Mouse (Mus musculus) stomach, embryonic 16.5 days (tissue): ENCODE measurements around the gene Tead3. TPM values are rescaled to one million over a fixed set of nuclear protein-coding genes. Genes with fewer than 3 reads are reported as not detected.

ENCODE experiments used
- ATAC-seq: fragments of 200-750 bp; cut with Nextera tagmentation; 2 replicates; pipeline ENCODE4 v1.8.0; 2017; ENCODE audit warnings: moderate number of reproducible peaks, moderate TSS enrichment; ENCODE audit not compliant: insufficient read depth, low FRiP score
- H3K27ac ChIP-seq: fragments of 300-500 bp; sonication (generic); 2 replicates; pipeline ENCODE4 v1.5.1; 2014; ENCODE audit warnings: low read length
- H3K27me3 ChIP-seq: fragments of 300-500 bp; sonication (generic); 2 replicates; pipeline ENCODE4 v1.6.1; 2014; ENCODE audit warnings: low read length, control low read depth, mixed read lengths; ENCODE audit not compliant: control insufficient read depth, insufficient read depth
- H3K36me3 ChIP-seq: fragments of 300-500 bp; sonication (generic); 2 replicates; pipeline ENCODE4 v1.6.1; 2014; ENCODE audit warnings: low read length; ENCODE audit not compliant: control insufficient read depth, insufficient read depth
- H3K4me1 ChIP-seq: fragments of 300-500 bp; sonication (generic); 2 replicates; pipeline ENCODE4 v1.6.1; 2014; ENCODE audit warnings: low read length, control low read depth, mixed read lengths; ENCODE audit not compliant: control insufficient read depth, insufficient read depth
- H3K4me2 ChIP-seq: fragments of 300-500 bp; sonication (generic); 2 replicates; pipeline ENCODE4 v1.6.1; 2014; ENCODE audit warnings: low read depth, low read length, mixed read lengths
- H3K4me3 ChIP-seq: fragments of 300-500 bp; sonication (generic); replicated peaks from 2 replicates; pipeline ENCODE4 v1.5.1; 2014; ENCODE audit warnings: mild to moderate bottlenecking, low read length
- H3K9ac ChIP-seq: fragments of 300-500 bp; sonication (generic); 2 replicates; pipeline ENCODE4 v1.6.1; 2014; ENCODE audit warnings: low read length
- H3K9me3 ChIP-seq: fragments of 300-500 bp; sonication (generic); replicated peaks from 2 replicates; pipeline ENCODE4 v1.6.1; 2016; ENCODE audit warnings: low read length, control low read depth; ENCODE audit not compliant: control insufficient read depth
- WGBS: fragments of 180-500 bp; shearing (Covaris S2); extraction: QIAGEN DNeasy Blood & Tissue Kit; methylation state at CpG from one replicate; pipeline ENCODE4 v1.1.7; 2014; 5-methylcytosine and 5-hydroxymethylcytosine counted together
- polyA plus RNA-seq: library from polyadenylated mRNA; unstranded; fragments of >200 nt; fragmentation: Nextera tagmentation; extraction: Ambion mirVana; gene quantifications from 2 replicates; pipeline ENCODE4 v1.2.1, GENCODE M21; 2015

The Tead3 gene
- polyA plus RNA-seq, 1 experiment from 2014 or later = 11.8 TPM

GRCm38 (mm10) chr17:28349264-28349880, 1.2 kb downstream of the Tead3 start:
- no peaks in the 10 kb centered on the region for H3K36me3 ChIP-seq
- H3K4me1 ChIP-seq = peaks cover 56% of the 10 kb centered on the region
- peak overlapping the region; percentile 91 for H3K9ac ChIP-seq
- 9% methylated on average over 13 of the region's 13 CpGs for WGBS
- peak overlapping the region; percentile 70 for H3K4me2 ChIP-seq
- H3K27me3 ChIP-seq = no peaks in the 10 kb centered on the region
- ATAC-seq = no peak
- peak overlapping the region; percentile 89 for H3K4me3 ChIP-seq
- no peaks in the 10 kb centered on the region for H3K9me3 ChIP-seq
- H3K27ac ChIP-seq = peak overlapping the region; percentile 99

- Histone ChIP-seq H3K4me2 (peak overlapping the region; percentile 70), H3K4me1 (peaks cover 67% of the 10 kb centered on the region), H3K4me3 (peak overlapping the region; percentile 89), H3K27ac (peak overlapping the region; percentile 99), H3K36me3 (no peaks in the 10 kb centered on the region), H3K9ac (peak overlapping the region; percentile 91), H3K9me3 (no peaks in the 10 kb centered on the region), H3K27me3 (no peaks in the 10 kb centered on the region)
- no peak for ATAC-seq
- WGBS = 38% methylated on average over 6 of the region's 6 CpGs
Observed at GRCm38 (mm10) chr17:28348211-28348610, 2.4 kb downstream of the Tead3 start.

- WGBS = 69% methylated on average over 10 of the region's 10 CpGs
- Histone ChIP-seq H3K4me1 (peaks cover 71% of the 10 kb centered on the region), H3K27ac (peak overlapping the region; percentile 61; the same call in 1 of the 2 replicates), H3K36me3 (no peaks in the 10 kb centered on the region), H3K27me3 (no peaks in the 10 kb centered on the region), H3K4me3 (0 out of 2 replicates have a peak overlapping the region, but pooled peaks have one; percentile 4), H3K9me3 (no peaks in the 10 kb centered on the region), H3K9ac (peak overlapping the region; percentile 28; the same call in 1 of the 2 replicates), H3K4me2 (peak overlapping the region; percentile 70; the same call in 1 of the 2 replicates)
- no peak for ATAC-seq
Observed at GRCm38 (mm10) chr17:28347327-28347726, 3.3 kb downstream of the Tead3 start.

GRCm38 (mm10) chr17:28345882-28346281, 4.7 kb downstream of the Tead3 start:
- Histone ChIP-seq H3K27ac (peak overlapping the region; percentile 99), H3K36me3 (no peaks in the 10 kb centered on the region), H3K4me3 (peak overlapping the region; percentile 34), H3K4me1 (peaks cover 76% of the 10 kb centered on the region), H3K9ac (peak overlapping the region; percentile 71), H3K9me3 (no peaks in the 10 kb centered on the region), H3K27me3 (no peaks in the 10 kb centered on the region), H3K4me2 (peak overlapping the region; percentile 60)
- WGBS = 5% methylated on average over 10 of the region's 10 CpGs
- ATAC-seq = peak; percentile 27

GRCm38 (mm10) chr17:28345271-28345721, 5.3 kb downstream of the Tead3 start:
- peaks cover 82% of the 10 kb centered on the region for H3K4me1 ChIP-seq
- peak; percentile 24; the same call in 1 of the 2 replicates for ATAC-seq

GRCm38 (mm10) chr17:28344670-28345069, 5.9 kb downstream of the Tead3 start:
- Histone ChIP-seq H3K4me1 (peaks cover 88% of the 10 kb centered on the region), H3K4me3 (no peak overlapping the region; the same call in 1 of the 2 replicates), H3K27me3 (no peaks in the 10 kb centered on the region), H3K4me2 (peak overlapping the region; percentile 60), H3K9ac (peak overlapping the region; percentile 71), H3K9me3 (no peaks in the 10 kb centered on the region), H3K27ac (peak overlapping the region; percentile 99), H3K36me3 (peaks cover 5% of the 10 kb centered on the region; the same call in 1 of the 2 replicates)
- ATAC-seq = no peak
- WGBS = 49% methylated on average over 3 of the region's 3 CpGs

More at GRCm38 (mm10) chr17:28345271-28345721, 5.3 kb downstream of the Tead3 start:
- H3K27ac ChIP-seq = peak overlapping the region; percentile 99
- peak overlapping the region; percentile 60 for H3K4me2 ChIP-seq
- H3K36me3 ChIP-seq = no peaks in the 10 kb centered on the region
- peak overlapping the region; percentile 34 for H3K4me3 ChIP-seq
- WGBS = 4% methylated on average over 8 of the region's 8 CpGs
- H3K9me3 ChIP-seq = no peaks in the 10 kb centered on the region
- H3K9ac ChIP-seq = peak overlapping the region; percentile 71
- no peaks in the 10 kb centered on the region for H3K27me3 ChIP-seq

- H3K36me3 ChIP-seq = peaks cover 8% of the 10 kb centered on the region; the same call in 1 of the 2 replicates
- H3K9ac ChIP-seq = peak overlapping the region; percentile 71
- peak overlapping the region; percentile 60 for H3K4me2 ChIP-seq
- peaks cover 89% of the 10 kb centered on the region for H3K4me1 ChIP-seq
- H3K27ac ChIP-seq = peak overlapping the region; percentile 99
- no peaks in the 10 kb centered on the region for H3K27me3 ChIP-seq
- no peak overlapping the region for H3K4me3 ChIP-seq
- peak; percentile 31; the same call in 1 of the 2 replicates for ATAC-seq
- no peaks in the 10 kb centered on the region for H3K9me3 ChIP-seq
- 22% methylated on average over 4 of the region's 4 CpGs for WGBS
Observed at GRCm38 (mm10) chr17:28344050-28344607, 6.5 kb downstream of the Tead3 start.

- H3K27ac ChIP-seq = peak overlapping the region; percentile 94
- no peaks in the 10 kb centered on the region for H3K27me3 ChIP-seq
- peak overlapping the region; percentile 51 for H3K4me2 ChIP-seq
- H3K36me3 ChIP-seq = peaks cover 8% of the 10 kb centered on the region; the same call in 1 of the 2 replicates
- peak overlapping the region; percentile 30 for H3K4me3 ChIP-seq
- WGBS = 4% methylated on average over 26 of the region's 26 CpGs
- peak overlapping the region; percentile 65 for H3K9ac ChIP-seq
- peak; percentile 83 for ATAC-seq
- H3K4me1 ChIP-seq = peaks cover 68% of the 10 kb centered on the region
- H3K9me3 ChIP-seq = no peaks in the 10 kb centered on the region
Observed at GRCm38 (mm10) chr17:28341091-28341490, 9.5 kb downstream of the Tead3 start.

- Histone ChIP-seq H3K36me3 (peaks cover 8% of the 10 kb centered on the region; the same call in 1 of the 2 replicates), H3K4me3 (peak overlapping the region; percentile 16; the same call in 1 of the 2 replicates), H3K9ac (peak overlapping the region; percentile 65), H3K27me3 (no peaks in the 10 kb centered on the region), H3K4me1 (peaks cover 63% of the 10 kb centered on the region), H3K4me2 (peak overlapping the region; percentile 51), H3K27ac (peak overlapping the region; percentile 94), H3K9me3 (no peaks in the 10 kb centered on the region)
- WGBS = 54% methylated on average over 7 of the region's 7 CpGs
- peak; percentile 8; the same call in 1 of the 2 replicates for ATAC-seq
Observed at GRCm38 (mm10) chr17:28340578-28340977, 10.0 kb downstream of the Tead3 start.
